Mouse (Mus musculus): ENCODE measurements at regions not wholly inside any gene's neighbourhood (a gene's known extent, or its start where the extent isn't known, plus 50 kb on each side); places are given as distances from the start of the nearest gene placed in this dataset.

DNA sequence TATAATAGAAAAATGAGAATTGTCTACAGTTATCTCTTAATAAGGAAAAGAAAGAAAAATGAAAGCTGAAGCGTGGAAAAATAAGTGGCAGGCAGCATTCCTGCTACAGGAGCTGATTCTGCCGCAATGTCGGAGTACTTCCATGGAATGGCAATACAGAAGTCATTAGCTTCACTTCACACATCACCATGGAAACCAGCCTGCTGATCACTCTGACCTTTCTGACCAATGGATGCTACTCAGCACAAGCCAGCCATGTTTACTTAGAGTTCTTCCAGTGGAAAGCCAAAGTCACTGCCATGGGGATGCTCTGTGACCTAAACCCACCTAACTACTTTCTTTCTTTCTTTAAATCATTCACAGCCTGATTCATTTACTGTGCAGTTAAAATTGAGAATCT lies 71.6 kb upstream of the Slc35b3 start:
- 76% methylated on average over 3 of the region's 3 CpGs for WGBS
- Histone ChIP-seq H3K27me3 (no peaks in the 10 kb centered on the region), H3K9me3 (replicated peaks) (no peaks in the 10 kb centered on the region), H3K4me1 (no peaks in the 10 kb centered on the region), H3K36me3 (no peaks in the 10 kb centered on the region), H3K4me2 (no peak overlapping the region), H3K27ac (no peak overlapping the region), H3K9ac (no peak overlapping the region), H3K4me3 (replicated peaks) (no peak overlapping the region)
- ATAC-seq (replicated peaks; ENCODE audit: low FRiP score): no peak

DNA sequence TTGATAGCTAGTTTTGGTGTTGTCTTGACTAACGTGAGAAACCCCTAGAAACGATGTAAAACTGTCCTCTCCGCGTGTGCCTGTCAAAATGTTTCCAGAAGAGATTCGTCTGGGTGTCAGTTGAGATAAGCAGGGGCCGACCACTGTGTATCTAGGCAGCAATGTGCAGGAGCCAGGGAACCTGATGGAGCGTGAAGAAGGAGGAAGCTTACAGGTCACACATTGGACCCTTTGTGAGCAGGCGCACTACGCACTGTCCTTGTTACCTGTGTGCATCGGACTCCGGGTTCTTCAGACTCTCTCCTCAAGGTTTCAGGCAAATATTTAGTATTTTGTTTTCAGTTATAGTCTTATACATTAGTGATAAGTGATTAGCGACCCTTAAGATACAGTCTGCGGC lies 59.5 kb upstream of the Slc35b3 start:
- H3K36me3 ChIP-seq: no peaks in the 10 kb centered on the region
- no peak overlapping the region for H3K9ac ChIP-seq
- H3K9me3 ChIP-seq (replicated peaks): no peaks in the 10 kb centered on the region
- 0 out of 2 replicates have a peak, but pooled peaks have one; percentile 56 for ATAC-seq (replicated peaks; ENCODE audit: low FRiP score)
- 0 out of 2 replicates have a peak overlapping the region, but pooled peaks have one; percentile 5 for H3K4me2 ChIP-seq
- WGBS: 53% methylated on average over 13 of the region's 13 CpGs
- no peak overlapping the region for H3K4me3 ChIP-seq (replicated peaks)
- H3K4me1 ChIP-seq: peaks cover 5% of the 10 kb centered on the region; the same call in 1 of the 2 replicates
- no peak overlapping the region for H3K27ac ChIP-seq
- H3K27me3 ChIP-seq: no peaks in the 10 kb centered on the region

DNA sequence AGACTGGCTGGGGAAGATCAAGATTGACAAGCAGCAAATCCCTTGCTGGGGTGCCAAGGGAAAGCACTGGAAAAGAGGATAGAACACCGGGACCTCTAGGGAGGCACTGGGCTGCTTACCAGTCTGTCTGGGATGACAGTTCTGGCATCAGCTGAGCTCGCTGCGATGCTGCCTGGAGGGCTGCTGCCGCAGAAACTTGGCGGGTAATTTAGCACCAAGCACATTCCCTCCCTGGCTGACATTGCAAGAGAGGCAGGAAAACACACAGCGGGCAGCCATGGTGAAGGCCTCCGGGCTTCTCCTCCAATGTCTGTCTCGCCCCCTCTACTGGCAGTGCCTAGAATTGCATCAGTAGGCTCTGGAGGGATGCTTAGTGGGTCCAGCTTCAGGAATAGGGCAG lies 51.0 kb upstream of the Slc35b3 start:
- 4% methylated on average over 8 of the region's 8 CpGs for WGBS

More for the DNA sequence above, 51.0 kb upstream of the Slc35b3 start:
- Histone ChIP-seq H3K4me1 (0 out of 2 replicates have a peak, but pooled peaks cover 4% of the 10 kb centered on the region), H3K9me3 (replicated peaks) (no peaks in the 10 kb centered on the region), H3K4me2 (peak overlapping the region; percentile 49), H3K27me3 (no peaks in the 10 kb centered on the region), H3K36me3 (no peaks in the 10 kb centered on the region), H3K9ac (no peak overlapping the region), H3K4me3 (replicated peaks) (peak overlapping the region; percentile 17), H3K27ac (no peak overlapping the region)
- peak; percentile 80 for ATAC-seq (replicated peaks; ENCODE audit: low FRiP score)
